Mouse (Mus musculus): ENCODE data around the gene Rxfp3. TPM values are rescaled to one million over a fixed set of nuclear protein-coding genes. Genes with fewer than 3 reads are reported as not detected.
A peak's percentile ranks its signal among the peaks of the same experiment; 100 is the strongest.
"Not testable (repeated sequence)": the region's sequence is repeated elsewhere in the genome, so short reads cannot be mapped to it uniquely, and the experiment has no call there.

Rxfp3 gene
- total RNA-seq, 2 experiments from 2014 or later: not detected

- intact Hi-C loops (cut with DNase I): loop anchor here (2.0 kb wide), 1 partner anchor 344 kb away; no protein-coding TSS in a partner anchor
- peak in 1 of 2 experiments; percentile 18 for DNase-seq
These were observed 1.0 kb downstream of the Rxfp3 start for GRCm38 (mm10) chr15:11036535-11037375.

- no peak for DNase-seq
- intact Hi-C loops (cut with DNase I): loop anchor here (2.0 kb wide), 1 partner anchor 345 kb away; no protein-coding TSS in a partner anchor
These were observed 1.8 kb downstream of the Rxfp3 start for GRCm38 (mm10) chr15:11035947-11036474.

GRCm38 (mm10) chr15:11030188-11030587 lies 7.6 kb downstream of the Rxfp3 start:
- DNase-seq: no peak
- intact Hi-C loops (cut with DNase I): no loop called here

GRCm38 (mm10) chr15:11026801-11027561 lies 10.8 kb downstream of the Rxfp3 start:
- no peak for DNase-seq
- intact Hi-C loops (cut with DNase I): no loop called here

GRCm38 (mm10) chr15:11014931-11015330 lies 22.9 kb downstream of the Rxfp3 start:
- intact Hi-C loops (cut with DNase I): no loop called here
- DNase-seq: no peak

- intact Hi-C loops (cut with DNase I): no loop called here
These were observed 26.7 kb downstream of the Rxfp3 start for GRCm38 (mm10) chr15:11010976-11011548.

GRCm38 (mm10) chr15:11008756-11009155 lies 29.0 kb downstream of the Rxfp3 start:
- intact Hi-C loops (cut with DNase I): no loop called here
- no peak for DNase-seq

More at GRCm38 (mm10) chr15:11010976-11011548, 26.7 kb downstream of the Rxfp3 start:
- DNase-seq: no peak

- intact Hi-C loops (cut with DNase I): no loop called here
- no peak for DNase-seq
These were observed 33.1 kb downstream of the Rxfp3 start for GRCm38 (mm10) chr15:11004646-11005045.

- DNase-seq: no peak
- intact Hi-C loops (cut with DNase I): no loop called here
These were observed 34.0 kb downstream of the Rxfp3 start for GRCm38 (mm10) chr15:11003791-11004190.

GRCm38 (mm10) chr15:11000421-11000820 lies 37.4 kb downstream of the Rxfp3 start, which contains the start of gene Slc45a2:
Gene Slc45a2, plus strand, starts transcription at chr15:11000721.
- intact Hi-C loops (cut with DNase I): no loop called here

GRCm38 (mm10) chr15:10999832-11000231 lies 38.0 kb downstream of the Rxfp3 start:
- intact Hi-C loops (cut with DNase I): no loop called here
- no peak for DNase-seq

More at GRCm38 (mm10) chr15:11000421-11000820, 37.4 kb downstream of the Rxfp3 start, which contains the start of gene Slc45a2:
- DNase-seq: no peak

GRCm38 (mm10) chr15:10991566-10991965 lies 46.2 kb downstream of the Rxfp3 start:
- intact Hi-C loops (cut with DNase I): no loop called here
- DNase-seq: no peak

- peak in 1 of 2 experiments; percentile 6 for DNase-seq
- intact Hi-C loops (cut with DNase I): no loop called here
These were observed 47.4 kb downstream of the Rxfp3 start for GRCm38 (mm10) chr15:10990411-10990810.

- intact Hi-C loops (cut with DNase I): loop anchor here (10.0 kb wide), 1 partner anchor 502 kb away; the partner anchor contains the start of genes Brix1 and Rad1
These were observed 51.3 kb downstream of the Rxfp3 start for GRCm38 (mm10) chr15:10986477-10986876.

GRCm38 (mm10) chr15:10985756-10986155 lies 52.0 kb downstream of the Rxfp3 start:
- intact Hi-C loops (cut with DNase I): loop anchor here (10.0 kb wide), 1 partner anchor 501 kb away; the partner anchor contains the start of genes Brix1 and Rad1
- DNase-seq: no peak

More at GRCm38 (mm10) chr15:10986477-10986876, 51.3 kb downstream of the Rxfp3 start:
- DNase-seq: not testable (repeated sequence)

Other genes with a start within 250 kb of the Rxfp3 start
- gene C1qtnf3, start 85.7 kb downstream of the Rxfp3 start, total RNA-seq (2021): 1 to 10 TPM; 2.3 to 2.6 TPM
- gene Amacr, start 56.2 kb downstream of the Rxfp3 start, total RNA-seq (2021): 10 to 100 TPM; 17.2 to 18.0 TPM
- gene Slc45a2, start 37.3 kb downstream of the Rxfp3 start, total RNA-seq (2021): under 1 TPM in 1 of 2 experiments, not detected in 1; 0.08 TPM
- gene Adamts12, start 26.8 kb upstream of the Rxfp3 start, total RNA-seq (2021): 1 to 10 TPM; 4.8 to 6.4 TPM

Data from gastrocnemius, postnatal 36 days (tissue).